Mouse (Mus musculus): ENCODE measurements at regions not wholly inside any gene's neighbourhood (a gene's known extent, or its start where the extent isn't known, plus 50 kb on each side); places are given as distances from the start of the nearest gene placed in this dataset.

DNA sequence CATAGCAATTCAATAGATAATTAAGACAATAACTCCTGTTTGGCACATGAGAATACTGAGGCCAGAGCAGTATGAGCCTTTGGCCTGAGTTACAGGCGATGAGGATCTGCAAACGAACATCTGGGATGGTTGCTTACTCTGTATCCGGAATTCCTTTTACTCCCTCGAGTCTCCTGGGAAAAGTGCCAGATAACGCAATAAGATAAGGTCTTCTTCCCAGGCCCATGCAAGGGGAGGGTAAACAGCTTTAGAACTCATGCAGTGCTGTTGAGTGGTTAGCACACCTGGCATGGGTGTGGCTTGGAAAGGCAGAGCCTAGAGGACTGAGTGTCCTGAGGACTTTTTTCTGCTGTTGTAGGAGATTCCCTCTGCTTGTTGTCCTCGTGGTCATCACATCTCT lies 598.2 kb downstream of the 9430069I07Rik start:
- in situ Hi-C loops (cut with MboI, MseI): no loop called here

DNA sequence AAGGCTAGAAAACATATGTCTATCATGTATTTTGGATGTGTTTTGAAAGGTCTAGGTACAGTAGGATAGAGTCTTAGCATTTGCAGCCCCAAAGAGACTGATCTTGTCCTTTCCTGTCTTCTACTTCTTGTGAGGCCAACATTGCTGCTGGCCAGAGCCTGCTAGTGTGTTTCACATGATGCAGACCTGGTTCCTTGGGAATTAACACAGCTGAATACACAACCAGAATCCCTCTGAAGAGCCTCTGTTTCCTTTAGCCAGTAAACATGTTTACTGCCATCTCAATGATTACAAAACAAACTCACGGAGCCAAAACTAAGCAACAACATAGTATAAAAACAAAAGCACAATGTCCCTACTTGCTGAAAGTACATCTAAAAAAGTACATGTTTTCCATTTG lies 598.9 kb downstream of the 9430069I07Rik start:
- in situ Hi-C loops (cut with MboI, MseI): no loop called here
